Mouse (Mus musculus): ENCODE results near the gene Megf8.

GRCm38 (mm10) chr7:25284171-25284570 is 32.8 kb upstream of the Megf8 start:
- TF ChIP-seq CTCF (IDR thresholded peaks at IDR 0.05; ENCODE audit: borderline replicate concordance, insufficient read depth, low read length) (no peak), POLR2A (IDR thresholded peaks at IDR 0.05; ENCODE audit: low read depth, low read length) (no peak)
